In the genomic region with DNA sequence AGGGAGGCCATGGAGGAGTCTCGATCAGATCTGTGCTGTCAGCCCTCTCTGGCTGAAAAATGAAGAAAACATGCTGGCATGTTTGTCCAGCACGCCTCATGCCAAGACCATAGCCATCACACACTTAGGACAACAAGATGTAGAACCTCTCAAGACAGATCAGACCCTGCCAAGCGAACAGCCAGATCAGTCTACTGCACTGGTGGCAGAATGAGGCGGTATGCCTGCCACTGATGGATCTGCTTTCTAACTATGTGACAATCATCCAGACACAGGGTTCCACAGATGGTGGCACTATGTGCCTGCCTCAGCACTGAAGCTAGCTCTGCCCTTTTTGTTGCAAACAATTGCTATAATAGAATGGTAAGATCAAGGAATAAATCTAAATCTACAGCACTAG, we compare ENCODE assay signal across 22 mouse cellular contexts.
A peak's percentile ranks its signal among the peaks of the same experiment; 100 is the strongest.
DNase-seq lines count a peak whose midpoint lies in the region; ATAC-seq and TF ChIP-seq lines count a peak whose summit lies in the region.
"Had no signal": no experiment of that assay in that cellular context is flagged by ENCODE, and none has a peak within 500 bp of the region (broad histone marks: within the 10 kb centered on the region; RNA-seq: fewer than 3 reads in every experiment).

No protein-coding gene starts in this region.

- TF ChIP-seq CTCF in forebrain, postnatal 0 days (IDR thresholded peaks at IDR 0.05; ENCODE audit: low read depth): no peak
- no peak; the same call in 1 of the 2 replicates for TF ChIP-seq CTCF in layer of hippocampus, adult 2 months (conservative IDR thresholded peaks at IDR 0.05)

- no peak for TF ChIP-seq POLR2A in limb, embryonic 14.5 days (IDR thresholded peaks at IDR 0.05; ENCODE audit: borderline replicate concordance, extremely low read depth, insufficient read depth, insufficient read length)

- no peak overlapping the region for H3K9ac ChIP-seq in forebrain, postnatal 0 days
- no peak overlapping the region for H3K9ac ChIP-seq in forebrain, embryonic 11.5 days (ENCODE audit: low read length)
- H3K9ac ChIP-seq in limb, embryonic 14.5 days (ENCODE audit: low read depth, low read length, severe bottlenecking): no peak overlapping the region
- H3K9ac ChIP-seq: hindbrain, embryonic 15.5 days; liver, embryonic 15.5 days; midbrain, embryonic 13.5 days had no signal

- no peak overlapping the region for H3K4me3 ChIP-seq in forebrain, postnatal 0 days (ENCODE audit: low read depth, low read length)
- no peak overlapping the region for H3K4me3 ChIP-seq in forebrain, embryonic 11.5 days (ENCODE audit: low read depth, low read length)
- no peak overlapping the region for H3K4me3 ChIP-seq in limb, embryonic 14.5 days (replicated peaks; ENCODE audit: low read length)
- no peak overlapping the region for H3K4me3 ChIP-seq in limb, embryonic 10.5 days
- no peak overlapping the region for H3K4me3 ChIP-seq in layer of hippocampus, adult 2 months
- H3K4me3 ChIP-seq: embryonic facial prominence, embryonic 10.5 days; gastrocnemius, adult 2 months; heart, embryonic 10.5 days; hindbrain, embryonic 15.5 days; liver, embryonic 15.5 days; megakaryocyte, embryonic 14.5 days; midbrain, embryonic 13.5 days had no signal

- no peaks in the 10 kb centered on the region for H3K27me3 ChIP-seq in forebrain, postnatal 0 days (ENCODE audit: insufficient read depth, low read length)
- H3K27me3 ChIP-seq in forebrain, embryonic 11.5 days (ENCODE audit: control insufficient read depth, insufficient read depth, low read length): no peaks in the 10 kb centered on the region
- no peaks in the 10 kb centered on the region for H3K27me3 ChIP-seq in limb, embryonic 14.5 days (ENCODE audit: control insufficient read depth, insufficient read depth, low read length)
- H3K27me3 ChIP-seq in limb, embryonic 10.5 days (ENCODE audit: low read depth, poor library complexity, severe bottlenecking): no peaks in the 10 kb centered on the region
- H3K27me3 ChIP-seq: hindbrain, embryonic 15.5 days; liver, embryonic 15.5 days; megakaryocyte, embryonic 14.5 days; midbrain, embryonic 13.5 days had no signal

- no peaks in the 10 kb centered on the region; the same call in 1 of the 2 replicates for H3K36me3 ChIP-seq in forebrain, postnatal 0 days (ENCODE audit: insufficient read depth)
- H3K36me3 ChIP-seq in forebrain, embryonic 11.5 days (ENCODE audit: control insufficient read depth, insufficient read depth, low read length): no peaks in the 10 kb centered on the region
- peaks cover 8% of the 10 kb centered on the region; the same call in 1 of the 2 replicates for H3K36me3 ChIP-seq in limb, embryonic 14.5 days (ENCODE audit: control insufficient read depth, insufficient read depth, low read length)
- no peaks in the 10 kb centered on the region for H3K36me3 ChIP-seq in limb, embryonic 10.5 days
- H3K36me3 ChIP-seq: embryonic facial prominence, embryonic 10.5 days; hindbrain, embryonic 15.5 days; liver, embryonic 15.5 days; midbrain, embryonic 13.5 days had no signal

- 56% methylated on average over 4 of the region's 4 CpGs for WGBS in forebrain, postnatal 0 days
- 94% methylated on average over 4 of the region's 4 CpGs for WGBS in forebrain, embryonic 11.5 days
- WGBS in limb, embryonic 14.5 days: 92% methylated on average over 4 of the region's 4 CpGs
- 88% methylated on average over 4 of the region's 4 CpGs for WGBS in limb, embryonic 10.5 days

- peak; percentile 79 for ATAC-seq in forebrain, postnatal 0 days
- ATAC-seq in forebrain, embryonic 11.5 days (replicated peaks; ENCODE audit: low FRiP score): no peak
- ATAC-seq in limb, embryonic 14.5 days (ENCODE audit: low FRiP score, low read depth): no peak
- ATAC-seq: midbrain, embryonic 13.5 days had no signal

- H3K4me2 ChIP-seq in forebrain, postnatal 0 days (ENCODE audit: low read depth): no peak overlapping the region
- H3K4me2 ChIP-seq in forebrain, embryonic 11.5 days (ENCODE audit: low read depth, low read length, severe bottlenecking): no peak overlapping the region
- no peak overlapping the region for H3K4me2 ChIP-seq in limb, embryonic 14.5 days (replicated peaks; ENCODE audit: low read depth, low read length, severe bottlenecking)
- H3K4me2 ChIP-seq: hindbrain, embryonic 15.5 days; liver, embryonic 15.5 days; midbrain, embryonic 13.5 days had no signal

- no peaks in the 10 kb centered on the region for H3K9me3 ChIP-seq in forebrain, postnatal 0 days (ENCODE audit: low read length)
- no peaks in the 10 kb centered on the region for H3K9me3 ChIP-seq in forebrain, embryonic 11.5 days (ENCODE audit: control insufficient read depth, low read length)
- no peaks in the 10 kb centered on the region for H3K9me3 ChIP-seq in limb, embryonic 14.5 days (ENCODE audit: control insufficient read depth, low read length)
- H3K9me3 ChIP-seq in limb, embryonic 10.5 days (replicated peaks): no peaks in the 10 kb centered on the region
- H3K9me3 ChIP-seq: embryonic facial prominence, embryonic 10.5 days; heart, embryonic 10.5 days; hindbrain, embryonic 15.5 days; liver, embryonic 15.5 days; midbrain, embryonic 13.5 days had no signal

- H3K27ac ChIP-seq in forebrain, postnatal 0 days (ENCODE audit: low read depth, low read length): no peak overlapping the region
- no peak overlapping the region for H3K27ac ChIP-seq in forebrain, embryonic 11.5 days (ENCODE audit: low read depth, low read length)
- 0 out of 2 replicates have a peak overlapping the region, but pooled peaks have one; percentile 5 for H3K27ac ChIP-seq in limb, embryonic 14.5 days (replicated peaks; ENCODE audit: low read depth, low read length)
- H3K27ac ChIP-seq in limb, embryonic 10.5 days: no peak overlapping the region
- peak overlapping the region; percentile 66 for H3K27ac ChIP-seq in layer of hippocampus, adult 2 months
- H3K27ac ChIP-seq: embryonic facial prominence, embryonic 10.5 days; gastrocnemius, adult 2 months; heart, embryonic 10.5 days; hindbrain, embryonic 15.5 days; liver, embryonic 15.5 days; midbrain, embryonic 13.5 days had no signal

- DNase-seq in forebrain, postnatal 0 days: no peak
- no peak for DNase-seq in forebrain, embryonic 11.5 days (ENCODE audit: low spot score)
- no peak for DNase-seq in limb, embryonic 14.5 days (ENCODE audit: low spot score)
- DNase-seq in limb, embryonic 10.5 days (ENCODE audit: low spot score): no peak
- peak; percentile 23 to 39 for DNase-seq in layer of hippocampus, adult 2 months (ENCODE audit: low spot score in 2 of 2)
- peak; percentile 69 for DNase-seq in layer of hippocampus, adult 9-11 months
- DNase-seq in right cerebral cortex, postnatal 25 days: no peak
- DNase-seq: adrenal gland, adult 2 months; cerebellum, adult 8-10 months; gastrocnemius, adult 2 months; heart, postnatal 4 days; kidney, adult 2 months; kidney, postnatal 10 days; liver; thymus, adult 2 months; thymus, postnatal 4 days had no signal

- H3K4me1 ChIP-seq in forebrain, postnatal 0 days (ENCODE audit: insufficient read depth): peaks cover 7% of the 10 kb centered on the region; the same call in 1 of the 2 replicates
- H3K4me1 ChIP-seq in forebrain, embryonic 11.5 days (replicated peaks; ENCODE audit: control insufficient read depth, insufficient read depth, low read length): no peaks in the 10 kb centered on the region
- peaks cover 28% of the 10 kb centered on the region for H3K4me1 ChIP-seq in limb, embryonic 14.5 days (ENCODE audit: control insufficient read depth, insufficient read depth, low read length)
- H3K4me1 ChIP-seq in limb, embryonic 10.5 days: peaks cover 10% of the 10 kb centered on the region; the same call in 1 of the 2 replicates
- H3K4me1 ChIP-seq: megakaryocyte, embryonic 14.5 days had no signal

Comparison
In these comparisons a context has a peak if more than half of its experiments do, and no peak if none do; other contexts are left out.
1. H3K27ac ChIP-seq: peak in limb, embryonic 14.5 days (single experiment) and layer of hippocampus, adult 2 months (single experiment); none in forebrain, postnatal 0 days (single experiment), forebrain, embryonic 11.5 days (single experiment) and limb, embryonic 10.5 days (single experiment).
2. DNase-seq: peak in layer of hippocampus, adult 2 months (2 of 2) and layer of hippocampus, adult 9-11 months (single experiment); none in forebrain, postnatal 0 days (single experiment), forebrain, embryonic 11.5 days (single experiment), limb, embryonic 14.5 days (single experiment), limb, embryonic 10.5 days (single experiment) and right cerebral cortex, postnatal 25 days (single experiment).